Mouse (Mus musculus): ENCODE measurements around the gene 4930432K21Rik. TPM values are rescaled to one million over a fixed set of nuclear protein-coding genes. Genes with fewer than 3 reads are reported as not detected.
A peak's percentile ranks its signal among the peaks of the same experiment; 100 is the strongest.

4930432K21Rik gene
- total RNA-seq, 2 experiments from 2014 or later: 0.32 to 0.54 TPM

DNA sequence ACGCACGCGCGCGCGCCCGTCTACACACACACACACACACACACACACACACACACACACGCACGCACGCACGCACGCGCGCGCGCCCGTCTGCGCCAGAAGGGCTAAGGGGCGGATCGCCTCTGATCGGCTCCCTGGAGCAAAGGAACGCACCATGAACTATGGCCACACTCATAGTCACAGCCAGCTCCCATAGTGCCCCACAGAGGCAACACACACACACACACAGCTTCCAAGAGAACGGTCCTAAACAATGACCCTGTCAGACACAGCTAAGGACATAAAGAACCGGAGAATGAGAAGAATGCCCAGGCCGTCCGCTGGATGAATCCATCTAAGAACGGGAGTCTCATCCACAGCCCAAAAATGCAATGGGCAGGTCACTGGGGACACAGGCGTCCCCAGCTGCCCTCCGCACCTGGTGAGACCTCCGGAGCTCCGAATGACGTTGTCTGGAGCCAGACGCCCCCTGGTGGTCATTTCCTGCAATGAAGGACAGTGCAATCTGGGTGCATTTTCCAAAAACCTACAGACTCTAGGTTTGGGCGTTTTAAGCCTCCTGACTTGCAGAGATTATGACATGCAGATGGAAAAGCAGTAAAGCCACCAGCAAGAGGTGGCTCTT lies 62.5 kb downstream of the 4930432K21Rik start:
- DNase-seq: peak; percentile 90

GRCm38 (mm10) chr8:84211202-84211601 lies 63.4 kb downstream of the 4930432K21Rik start:
- DNase-seq: no peak

GRCm38 (mm10) chr8:84211881-84212563 lies 64.2 kb downstream of the 4930432K21Rik start:
- DNase-seq: no peak

DNA sequence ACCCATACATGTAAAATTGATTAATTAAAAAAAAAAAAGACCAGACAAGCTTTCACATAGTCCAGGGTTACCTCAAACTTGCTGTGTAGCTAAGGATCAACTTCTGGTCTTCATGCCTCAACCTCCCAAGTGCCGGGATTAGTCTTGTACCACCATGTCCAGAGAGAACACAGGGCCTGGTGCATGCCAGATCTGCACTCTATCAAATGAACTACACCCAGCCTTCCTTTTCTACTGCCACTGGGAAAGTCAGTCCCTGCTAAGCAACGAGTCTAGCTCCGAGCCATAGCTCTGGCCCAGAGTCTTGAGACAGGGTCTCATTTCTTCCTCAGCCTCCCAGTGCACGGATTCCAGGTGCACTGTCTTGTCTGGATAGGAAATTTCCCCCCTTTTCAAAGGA lies 65.5 kb downstream of the 4930432K21Rik start:
- DNase-seq: no peak

- no peak for DNase-seq
Measured at GRCm38 (mm10) chr8:84217206-84217605, 69.4 kb downstream of the 4930432K21Rik start.

DNA sequence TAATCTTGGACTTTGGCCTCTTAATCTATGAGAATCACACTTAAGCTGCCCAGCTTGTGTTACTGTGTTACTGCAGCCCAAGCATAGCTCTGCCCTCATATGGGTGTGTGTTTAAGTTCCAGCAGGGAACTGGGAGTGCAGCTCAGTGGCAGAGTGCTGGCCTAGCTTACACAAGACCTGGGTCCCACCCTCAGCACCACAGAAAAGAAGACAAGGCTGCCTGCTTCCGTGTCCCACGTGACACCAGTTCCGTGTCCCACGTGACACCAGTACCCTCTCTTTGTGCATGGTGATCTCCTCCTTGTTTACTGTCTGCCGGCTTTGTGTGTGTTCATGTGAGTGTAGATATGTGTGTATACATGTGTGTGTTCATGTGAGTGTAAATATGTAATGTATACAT lies 70.3 kb downstream of the 4930432K21Rik start:
- no peak for DNase-seq

DNA sequence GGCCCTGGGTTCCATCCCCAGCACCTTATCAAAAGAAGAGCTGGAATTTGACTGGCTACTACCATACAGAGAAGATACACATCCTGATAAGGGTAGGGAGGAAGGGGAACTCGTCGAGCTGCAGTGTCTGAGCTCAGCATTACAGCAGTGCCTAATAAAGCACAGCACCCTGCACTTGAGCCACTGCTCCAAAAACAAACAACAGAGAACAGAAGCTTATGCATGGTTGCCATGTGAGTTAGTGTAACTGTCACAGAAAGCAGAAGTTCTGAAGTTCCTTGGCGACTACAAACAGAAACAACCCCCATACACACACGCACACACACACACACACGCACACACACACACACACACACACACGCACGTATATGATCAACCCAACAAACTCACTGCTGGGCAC lies 72.3 kb downstream of the 4930432K21Rik start:
- no peak for DNase-seq

Small RNA genes lying within 50 kb of the gene (microRNA-seq; reads per million reads assigned to microRNA genes)
- gene Gm25110: 0 reads per million in 2 experiments
- 609 to 907 reads per million in 2 experiments for gene Mir181c
- 909 to 919 reads per million in 2 experiments for gene Mir181d
- gene Mir23a: 31,576 to 34,975 reads per million in 2 experiments
- 0 reads per million in 2 experiments for gene Mir24-2
- gene Mir27a: 320 to 471 reads per million in 2 experiments
- 0 reads per million in 2 experiments for gene Mir3074-2

Other genes starting within 250 kb of the 4930432K21Rik start
- 10 to 100 TPM; 19.6 to 25.2 TPM for gene Adgrl1, start 247.9 kb upstream of the 4930432K21Rik start, total RNA-seq (2021)
- under 1 TPM in 1 of 2 experiments, not detected in 1; 0.32 TPM for gene Gm10644, start 192.8 kb upstream of the 4930432K21Rik start, total RNA-seq (2021)
- 1 to 10 TPM; 6.5 to 7.3 TPM for gene Asf1b, start 192.5 kb upstream of the 4930432K21Rik start, total RNA-seq (2021)
- 100 to 1,000 TPM; 490 to 518 TPM for gene Prkaca, start 175.0 kb upstream of the 4930432K21Rik start, total RNA-seq (2021)
- gene Samd1, start 150.4 kb upstream of the 4930432K21Rik start, total RNA-seq (2021): 10 to 100 TPM; 24.8 to 30.3 TPM
- gene 1700067K01Rik, start 146.5 kb upstream of the 4930432K21Rik start, total RNA-seq (2021): under 1 TPM in 1 of 2 experiments, not detected in 1; 0.47 TPM
- gene 2210011C24Rik, start 135.9 kb upstream of the 4930432K21Rik start, total RNA-seq (2021): 1 to 10 TPM; 1.7 to 2.0 TPM
- 1 to 10 TPM in 1 of 2 experiments, under 1 TPM in 1; 0.99 to 1.1 TPM for gene Palm3, start 126.6 kb upstream of the 4930432K21Rik start, total RNA-seq (2021)
- gene Il27ra, start 105.4 kb upstream of the 4930432K21Rik start, total RNA-seq (2021): under 1 TPM; 0.84 to 0.87 TPM
- not detected for gene Rln3, start 103.0 kb upstream of the 4930432K21Rik start, total RNA-seq (2021)
- gene Gm10643, start 82.9 kb upstream of the 4930432K21Rik start, total RNA-seq (2021): 1 to 10 TPM; 1.6 to 1.9 TPM
- 1 to 10 TPM; 5.2 to 8.2 TPM for gene Rfx1, start 81.2 kb upstream of the 4930432K21Rik start, total RNA-seq (2021)
- gene Dcaf15, start 43.3 kb upstream of the 4930432K21Rik start, total RNA-seq (2021): 10 to 100 TPM in 1 of 2 experiments, 1 to 10 TPM in 1; 9.5 to 11.2 TPM
- 1 to 10 TPM in 1 of 2 experiments, under 1 TPM in 1; 0.14 to 2.4 TPM for gene Podnl1, start 22.0 kb upstream of the 4930432K21Rik start, total RNA-seq (2021)
- gene Cc2d1a, start 89 bp upstream of the 4930432K21Rik start, total RNA-seq (2021): 10 to 100 TPM; 12.5 to 13.9 TPM
- gene Nanos3, start 37.2 kb downstream of the 4930432K21Rik start, total RNA-seq (2021): 1 to 10 TPM; 1.4 to 2.4 TPM
- 1 to 10 TPM; 7.9 to 8.5 TPM for gene Zswim4, start 89.0 kb downstream of the 4930432K21Rik start, total RNA-seq (2021)
- gene D8Ertd738e, start 101.7 kb downstream of the 4930432K21Rik start, total RNA-seq (2021): 100 to 1,000 TPM; 180 to 184 TPM
- gene Mri1, start 109.3 kb downstream of the 4930432K21Rik start, total RNA-seq (2021): 10 to 100 TPM; 16.8 to 20.6 TPM
- gene Ccdc130, start 122.4 kb downstream of the 4930432K21Rik start, total RNA-seq (2021): 10 to 100 TPM; 11.3 to 11.4 TPM
- gene Cacna1a, start 240.4 kb downstream of the 4930432K21Rik start, total RNA-seq (2021): 1 to 10 TPM; 5.2 to 8.4 TPM